Comparison of ENCODE assay signal across 22 mouse cellular contexts in genomic region chr6:95674651-95675050, GRCm38 (mm10). TPM values are rescaled to one million over a fixed set of nuclear protein-coding genes. Genes with fewer than 3 reads are reported as not detected.
DNase-seq lines count a peak whose midpoint lies in the region; ATAC-seq and TF ChIP-seq lines count a peak whose summit lies in the region.
"Had no signal": no experiment of that assay in that cellular context is flagged by ENCODE, and none has a peak within 500 bp of the region (broad histone marks: within the 10 kb centered on the region; RNA-seq: fewer than 3 reads in every experiment).

No protein-coding gene starts in this region.

- TF ChIP-seq CTCF in liver, adult 2 months (IDR thresholded peaks at IDR 0.05; ENCODE audit: low read depth, low read length), result no peak

- TF ChIP-seq POLR2A in liver, adult 2 months (IDR thresholded peaks at IDR 0.05; ENCODE audit: extremely low read depth, insufficient read depth, low read length), result no peak

- H3K27me3 ChIP-seq in heart, embryonic 14.5 days (ENCODE audit: control insufficient read depth, insufficient read depth, low read length), result no peaks in the 10 kb centered on the region
- H3K27me3 ChIP-seq in liver, adult 2 months (ENCODE audit: control insufficient read depth, insufficient read depth, low read length), result no peaks in the 10 kb centered on the region
- H3K27me3 ChIP-seq in liver, embryonic 12.5 days (replicated peaks), result no peaks in the 10 kb centered on the region
- no peaks in the 10 kb centered on the region for H3K27me3 ChIP-seq in embryonic facial prominence, embryonic 15.5 days
- H3K27me3 ChIP-seq: CH12.LX; embryonic facial prominence, embryonic 12.5 days; forebrain, embryonic 13.5 days; liver, embryonic 15.5 days; megakaryocyte, embryonic 14.5 days; Patski had no signal

- peak overlapping the region; percentile 15; the same call in 1 of the 2 replicates for H3K4me2 ChIP-seq in heart, embryonic 14.5 days (ENCODE audit: low read length)
- H3K4me2 ChIP-seq in liver, embryonic 12.5 days, result no peak overlapping the region
- H3K4me2 ChIP-seq in embryonic facial prominence, embryonic 15.5 days (replicated peaks), result no peak overlapping the region
- H3K4me2 ChIP-seq: embryonic facial prominence, embryonic 12.5 days; forebrain, embryonic 13.5 days; liver, embryonic 15.5 days had no signal

- peak overlapping the region in 1 of 2 experiments; percentile 31; a peak in 1 of 4 replicates for H3K27ac ChIP-seq in heart, embryonic 14.5 days (replicated peaks in 1 of 2; ENCODE audit: control insufficient read depth in 1 of 2, insufficient read depth in 1 of 2, low read depth in 2 of 2, low read length in 2 of 2)
- H3K27ac ChIP-seq in liver, adult 2 months (replicated peaks; ENCODE audit: insufficient read depth, low read depth, low read length), result 0 out of 2 replicates have a peak overlapping the region, but pooled peaks have one; percentile 16
- H3K27ac ChIP-seq in liver, embryonic 12.5 days, result no peak overlapping the region
- no peak overlapping the region for H3K27ac ChIP-seq in embryonic facial prominence, embryonic 15.5 days (replicated peaks)
- H3K27ac ChIP-seq: embryonic facial prominence, embryonic 12.5 days; forebrain, embryonic 13.5 days; gastrocnemius, adult 2 months; liver, embryonic 15.5 days had no signal

- 4% methylated on average over 1 of the region's 1 CpGs for WGBS in heart, embryonic 14.5 days
- WGBS in liver, adult 2 months, result 43% methylated on average over 1 of the region's 1 CpGs
- 69% methylated on average over 1 of the region's 1 CpGs for WGBS in liver, embryonic 12.5 days (ENCODE audit: insufficient replicate concordance)
- 5% methylated on average over 1 of the region's 1 CpGs for WGBS in embryonic facial prominence, embryonic 15.5 days

- no peaks in the 10 kb centered on the region for H3K36me3 ChIP-seq in heart, embryonic 14.5 days (ENCODE audit: control insufficient read depth, insufficient read depth, low read length)
- H3K36me3 ChIP-seq in liver, adult 2 months (ENCODE audit: control insufficient read depth, insufficient read depth, low read length), result peaks cover 3% of the 10 kb centered on the region; the same call in 1 of the 2 replicates
- peaks cover 14% of the 10 kb centered on the region for H3K36me3 ChIP-seq in liver, embryonic 12.5 days
- 0 out of 2 replicates have a peak, but pooled peaks cover 6% of the 10 kb centered on the region for H3K36me3 ChIP-seq in embryonic facial prominence, embryonic 15.5 days
- H3K36me3 ChIP-seq: embryonic facial prominence, embryonic 12.5 days had no signal

- intact Hi-C loops in heart, postnatal 36 days (cut with DNase I), result no loop called here

- no peak for DNase-seq in heart, postnatal 36 days
- DNase-seq in liver, adult 2 months (ENCODE audit: extremely low read depth, low read depth, low spot score), result no peak
- DNase-seq in adipocyte (ENCODE audit: low spot score), result peak; percentile 44
- DNase-seq in cerebellum, postnatal 10 days, result no peak
- DNase-seq: B cell, adult 2 months; cerebellum, adult 11-12 months; gastrocnemius, adult 2 months; heart, postnatal 10 days; kidney, adult 11 months; kidney, postnatal 4 days; layer of hippocampus, adult 9-11 months; lung, postnatal 10 days had no signal

- peaks cover 8 to 30% of the 10 kb centered on the region in 2 experiments for H3K4me1 ChIP-seq in heart, embryonic 14.5 days (ENCODE audit: control insufficient read depth in 2 of 2, insufficient read depth in 2 of 2, low read length in 2 of 2)
- peaks cover 11% of the 10 kb centered on the region for H3K4me1 ChIP-seq in liver, adult 2 months (ENCODE audit: control insufficient read depth, insufficient read depth, low read length)
- peaks cover 25% of the 10 kb centered on the region for H3K4me1 ChIP-seq in liver, embryonic 12.5 days
- H3K4me1 ChIP-seq in embryonic facial prominence, embryonic 15.5 days, result peaks cover 14% of the 10 kb centered on the region; the same call in 1 of the 2 replicates

- peaks cover 27% of the 10 kb centered on the region; the same call in 1 of the 2 replicates for H3K79me2 ChIP-seq in liver, adult 2 months (ENCODE audit: control insufficient read depth, insufficient read depth, low read length)

- H3K4me3 ChIP-seq in heart, embryonic 14.5 days (ENCODE audit: control insufficient read depth in 1 of 2, insufficient read depth in 1 of 2, low read depth in 1 of 2, low read length in 2 of 2), result no peak overlapping the region
- H3K4me3 ChIP-seq in liver, adult 2 months (ENCODE audit: insufficient read depth, low read depth, low read length), result no peak overlapping the region
- H3K4me3 ChIP-seq in liver, embryonic 12.5 days, result no peak overlapping the region
- H3K4me3 ChIP-seq in embryonic facial prominence, embryonic 15.5 days (replicated peaks), result no peak overlapping the region
- H3K4me3 ChIP-seq: embryonic facial prominence, embryonic 12.5 days; forebrain, embryonic 13.5 days; gastrocnemius, adult 2 months; liver, embryonic 15.5 days; megakaryocyte, embryonic 14.5 days had no signal

- ATAC-seq in heart, embryonic 14.5 days (ENCODE audit: insufficient number of reproducible peaks, insufficient read depth, low FRiP score, low read depth), result no peak
- ATAC-seq in liver, embryonic 12.5 days, result no peak
- ATAC-seq in embryonic facial prominence, embryonic 15.5 days (ENCODE audit: insufficient number of reproducible peaks, low FRiP score, low TSS enrichment, low read depth), result 0 out of 2 replicates have a peak, but pooled peaks have one; percentile 15
- ATAC-seq: forebrain, embryonic 13.5 days; Patski had no signal

- H3K9me3 ChIP-seq in heart, embryonic 14.5 days (ENCODE audit: control insufficient read depth, low read length), result no peaks in the 10 kb centered on the region
- H3K9me3 ChIP-seq in liver, embryonic 12.5 days (replicated peaks), result no peaks in the 10 kb centered on the region
- H3K9me3 ChIP-seq in embryonic facial prominence, embryonic 15.5 days (replicated peaks), result no peaks in the 10 kb centered on the region
- H3K9me3 ChIP-seq: forebrain, embryonic 13.5 days; G1E; liver, embryonic 15.5 days had no signal

- H3K9ac ChIP-seq in heart, embryonic 14.5 days (ENCODE audit: low read length), result no peak overlapping the region
- no peak overlapping the region for H3K9ac ChIP-seq in liver, adult 2 months (ENCODE audit: low read depth, low read length)
- no peak overlapping the region for H3K9ac ChIP-seq in liver, embryonic 12.5 days
- H3K9ac ChIP-seq in embryonic facial prominence, embryonic 15.5 days, result no peak overlapping the region
- H3K9ac ChIP-seq: embryonic facial prominence, embryonic 12.5 days; forebrain, embryonic 13.5 days; liver, embryonic 15.5 days had no signal

RNA-seq across cellular contexts. Expression of gene Suclg2, which starts 43.9 kb away (rescaled TPM):
- polyA plus RNA-seq in heart, embryonic 14.5 days (2014; fragmentation: Nextera tagmentation; extraction: Ambion mirVana), result 112 and 115 TPM in 2 replicates
- 100 to 1,000 TPM; 157 to 158 TPM for total RNA-seq in heart, postnatal 36 days (2021)
- total RNA-seq in liver, adult 2 months (2014; rRNA removed), result 137 and 153 TPM in 2 replicates
- polyA plus RNA-seq in liver, adult 2 months (2012; rRNA removed), result 54.0 and 61.2 TPM in 2 replicates
- 47.7 and 49.0 TPM in 2 replicates for polyA plus RNA-seq in liver, embryonic 12.5 days (2016; fragmentation: Nextera tagmentation; extraction: Ambion mirVana)
- polyA plus RNA-seq in embryonic facial prominence, embryonic 15.5 days (2015; fragmentation: Nextera tagmentation; extraction: Ambion mirVana), result 46.5 and 47.7 TPM in 2 replicates
